Mouse (Mus musculus) limb, embryonic 12.5 days (tissue): ENCODE measurements around the gene Itgal. TPM values are rescaled to one million over a fixed set of nuclear protein-coding genes. Genes with fewer than 3 reads are reported as not detected.
"Not testable (repeated sequence)": the region's sequence is repeated elsewhere in the genome, so short reads cannot be mapped to it uniquely, and the experiment has no call there.

ENCODE experiments used
- ATAC-seq: fragments of 200-750 bp; cut with Nextera tagmentation; 2 replicates; pipeline ENCODE4 v1.8.0; 2017; ENCODE audit warnings: low read depth, moderate TSS enrichment; ENCODE audit not compliant: insufficient number of reproducible peaks, insufficient read depth, low FRiP score, low TSS enrichment
- H3K27ac ChIP-seq: fragments of 300-500 bp; sonication (generic); 2 replicates; pipeline ENCODE4 v1.5.1; 2016; ENCODE audit warnings: mild to moderate bottlenecking, moderate library complexity
- H3K27me3 ChIP-seq: fragments of 300-500 bp; sonication (generic); 2 replicates; pipeline ENCODE4 v1.6.1; 2016; ENCODE audit warnings: mild to moderate bottlenecking, moderate library complexity
- H3K36me3 ChIP-seq: fragments of 300-500 bp; sonication (generic); 2 replicates; pipeline ENCODE4 v1.6.1; 2016; ENCODE audit warnings: mild to moderate bottlenecking, moderate library complexity
- H3K4me1 ChIP-seq: fragments of 300-500 bp; sonication (generic); replicated peaks from 2 replicates; pipeline ENCODE4 v1.6.1; 2016
- H3K4me2 ChIP-seq: fragments of 300-500 bp; sonication (generic); 2 replicates; pipeline ENCODE4 v1.6.1; 2016; ENCODE audit warnings: mild to moderate bottlenecking, moderate library complexity
- H3K4me3 ChIP-seq: fragments of 300-500 bp; sonication (generic); replicated peaks from 2 replicates; pipeline ENCODE4 v1.5.1; 2016; ENCODE audit warnings: mild to moderate bottlenecking
- H3K9ac ChIP-seq: fragments of 300-500 bp; sonication (generic); replicated peaks from 2 replicates; pipeline ENCODE4 v1.6.1; 2016; ENCODE audit warnings: mild to moderate bottlenecking, moderate library complexity
- H3K9me3 ChIP-seq: fragments of 300-500 bp; sonication (generic); 2 replicates; pipeline ENCODE4 v1.6.1; 2016; ENCODE audit warnings: mild to moderate bottlenecking, moderate library complexity
- WGBS: fragments of 180-500 bp; shearing (Covaris S2); methylation state at CpG from one replicate; pipeline ENCODE4 v1.1.7; 2016; 5-methylcytosine and 5-hydroxymethylcytosine counted together
- polyA plus RNA-seq: library from polyadenylated mRNA; unstranded; fragments of >200 nt; fragmentation: Nextera tagmentation; extraction: Ambion mirVana; gene quantifications from 2 replicates; pipeline ENCODE4 v1.2.1, GENCODE M21; 2016

Itgal gene
- polyA plus RNA-seq, 1 experiment from 2014 or later = 0.39 TPM

DNA sequence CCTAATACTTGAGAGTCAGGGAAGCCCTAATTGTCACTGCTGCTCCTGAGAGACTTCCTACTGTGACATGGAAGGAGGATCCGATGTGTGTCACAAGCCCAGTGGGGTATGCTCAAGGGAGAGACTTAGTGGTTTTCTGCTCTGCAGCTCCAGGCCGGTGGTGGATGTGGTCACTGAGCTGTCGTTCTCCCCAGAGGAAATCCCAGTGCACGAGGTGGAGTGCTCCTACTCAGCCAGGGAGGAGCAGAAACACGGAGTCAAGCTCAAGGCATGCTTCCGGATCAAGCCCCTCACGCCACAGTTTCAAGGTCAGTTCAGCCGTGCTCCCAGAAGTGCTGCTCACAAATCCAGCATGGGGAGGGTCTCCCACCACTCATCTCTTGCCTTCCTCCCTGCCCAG lies 17.9 kb downstream of the Itgal start:
- Histone ChIP-seq H3K36me3 (no peaks in the 10 kb centered on the region), H3K27me3 (no peaks in the 10 kb centered on the region; the same call in 1 of the 2 replicates), H3K4me2 (no peak overlapping the region), H3K9me3 (no peaks in the 10 kb centered on the region), H3K4me1 (no peaks in the 10 kb centered on the region), H3K4me3 (no peak overlapping the region), H3K27ac (no peak overlapping the region), H3K9ac (no peak overlapping the region)
- ATAC-seq = no peak
- WGBS = 52% methylated on average over 8 of the region's 8 CpGs

DNA sequence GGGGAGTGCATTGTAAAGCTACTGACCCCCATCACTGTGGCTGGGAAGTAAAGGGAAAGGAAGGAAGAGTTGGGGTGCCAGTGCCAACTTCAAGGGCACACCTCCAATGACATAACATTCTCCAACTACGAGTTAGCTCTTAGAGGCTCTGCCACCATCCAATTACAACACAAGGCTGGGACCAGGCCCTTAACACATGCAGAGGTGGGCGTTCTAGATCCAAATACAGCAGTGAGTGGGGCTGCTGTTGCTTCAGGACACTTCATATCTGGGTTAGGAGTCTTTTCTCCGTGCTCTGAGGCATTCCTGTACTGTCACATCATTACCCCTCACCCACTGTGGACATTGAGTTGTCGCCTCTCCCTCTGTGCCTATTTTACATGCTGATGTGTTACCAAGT lies 25.0 kb downstream of the Itgal start:
- H3K27me3 ChIP-seq = no peaks in the 10 kb centered on the region
- 71% methylated on average over 4 of the region's 4 CpGs for WGBS
- H3K4me2 ChIP-seq = no peak overlapping the region
- H3K9me3 ChIP-seq = no peaks in the 10 kb centered on the region
- ATAC-seq = no peak
- H3K4me1 ChIP-seq = no peaks in the 10 kb centered on the region
- H3K9ac ChIP-seq = no peak overlapping the region
- H3K36me3 ChIP-seq = no peaks in the 10 kb centered on the region
- H3K27ac ChIP-seq = no peak overlapping the region
- no peak overlapping the region for H3K4me3 ChIP-seq

DNA sequence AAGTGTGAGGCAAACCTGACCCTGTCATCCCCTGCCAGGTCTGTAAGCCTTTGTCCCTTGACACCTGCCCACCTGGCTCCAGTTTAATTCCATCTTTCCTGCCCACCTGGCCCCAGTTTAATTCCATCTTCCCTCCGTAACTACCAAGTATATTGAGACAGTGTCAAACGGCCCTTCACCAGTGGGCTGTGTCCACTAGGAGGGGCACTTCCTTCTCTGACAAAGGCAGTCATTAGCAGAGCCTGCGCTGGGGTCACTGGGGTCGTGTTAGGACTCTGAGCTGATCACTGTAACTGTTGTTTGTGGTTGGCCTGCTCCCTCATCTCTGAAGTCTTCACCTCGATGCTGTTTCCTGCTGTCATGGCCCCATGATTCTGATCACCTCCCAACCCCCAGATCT lies 26.0 kb downstream of the Itgal start:
- no peaks in the 10 kb centered on the region for H3K27me3 ChIP-seq
- H3K4me3 ChIP-seq = no peak overlapping the region
- no peaks in the 10 kb centered on the region for H3K4me1 ChIP-seq
- no peak overlapping the region for H3K4me2 ChIP-seq
- no peaks in the 10 kb centered on the region for H3K9me3 ChIP-seq
- no peak overlapping the region for H3K27ac ChIP-seq
- no peak overlapping the region for H3K9ac ChIP-seq
- 42% methylated on average over 5 of the region's 5 CpGs for WGBS
- H3K36me3 ChIP-seq = no peaks in the 10 kb centered on the region
- no peak for ATAC-seq

DNA sequence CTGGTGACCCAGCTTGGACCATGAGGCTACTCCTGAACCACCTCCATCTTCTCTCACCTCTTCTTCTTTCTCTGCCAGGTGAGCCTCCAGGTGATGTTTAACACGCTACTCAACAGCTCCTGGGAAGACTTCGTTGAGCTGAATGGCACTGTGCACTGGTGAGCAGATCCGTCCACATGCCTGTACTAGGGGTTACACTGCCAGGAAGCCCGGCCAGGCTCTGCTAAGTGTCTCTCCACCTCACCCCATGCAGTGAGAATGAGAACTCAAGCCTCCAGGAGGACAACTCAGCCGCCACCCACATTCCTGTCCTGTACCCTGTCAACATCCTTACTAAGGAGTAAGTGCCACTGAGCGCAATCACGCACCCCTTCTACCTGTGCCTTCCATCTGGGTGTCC lies 28.9 kb downstream of the Itgal start:
- no peak overlapping the region for H3K4me2 ChIP-seq
- no peak overlapping the region for H3K4me3 ChIP-seq
- ATAC-seq = no peak
- H3K9ac ChIP-seq = no peak overlapping the region
- no peaks in the 10 kb centered on the region for H3K36me3 ChIP-seq
- no peak overlapping the region for H3K27ac ChIP-seq
- H3K4me1 ChIP-seq = no peaks in the 10 kb centered on the region
- H3K9me3 ChIP-seq = no peaks in the 10 kb centered on the region
- H3K27me3 ChIP-seq = no peaks in the 10 kb centered on the region
- whole genome bisulfite sequencing = 85% methylated on average over 7 of the region's 7 CpGs

DNA sequence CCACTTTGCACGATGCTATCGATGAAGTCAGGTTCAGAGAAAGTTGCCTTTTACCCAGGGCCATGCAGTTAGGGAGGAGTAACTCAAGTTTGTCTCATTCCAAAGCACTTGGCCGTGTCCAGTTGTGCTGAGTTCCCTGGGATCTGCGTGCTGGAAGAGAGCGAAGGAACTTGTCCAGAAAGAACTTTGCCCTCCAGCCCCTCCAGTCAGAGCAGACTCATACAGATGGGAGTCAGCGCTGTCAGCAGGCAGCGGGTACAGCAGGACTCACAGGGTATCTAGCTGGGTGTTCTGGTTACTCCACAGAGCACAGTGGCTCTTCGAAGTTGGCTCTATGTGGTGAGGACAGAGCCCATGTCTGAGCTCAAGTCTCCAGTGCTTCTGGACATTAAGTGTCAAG lies 29.5 kb downstream of the Itgal start:
- no peak overlapping the region for H3K9ac ChIP-seq
- no peak overlapping the region for H3K27ac ChIP-seq
- H3K4me1 ChIP-seq = no peaks in the 10 kb centered on the region
- no peak overlapping the region for H3K4me3 ChIP-seq
- ATAC-seq = no peak
- no peak overlapping the region for H3K4me2 ChIP-seq
- no peaks in the 10 kb centered on the region for H3K36me3 ChIP-seq
- 86% methylated on average over 8 of the region's 8 CpGs for WGBS
- no peaks in the 10 kb centered on the region for H3K9me3 ChIP-seq
- H3K27me3 ChIP-seq = no peaks in the 10 kb centered on the region

DNA sequence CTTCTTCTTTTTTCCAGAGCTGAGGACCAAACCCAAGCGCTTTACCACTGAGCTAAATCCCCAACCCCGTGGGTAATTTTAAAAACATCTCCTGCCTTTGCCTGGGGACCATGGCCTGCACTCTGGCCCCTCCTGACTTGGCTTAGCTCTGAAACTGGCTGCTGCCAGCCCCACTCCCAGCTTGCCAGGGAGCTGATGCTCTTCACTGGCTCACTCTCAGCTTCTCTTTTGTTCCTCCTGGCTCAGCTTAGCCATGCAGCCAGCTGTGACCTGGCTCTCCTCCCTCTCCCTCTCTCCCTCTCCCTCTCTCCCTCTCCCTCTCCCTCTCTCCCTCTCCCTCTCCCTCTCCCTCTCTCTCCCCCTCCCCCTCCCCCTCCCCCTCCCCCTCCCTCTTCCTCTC lies 30.6 kb downstream of the Itgal start:
- H3K27ac ChIP-seq = no peak overlapping the region
- 67% methylated on average over 2 of the region's 2 CpGs for WGBS
- no peak for ATAC-seq

DNA sequence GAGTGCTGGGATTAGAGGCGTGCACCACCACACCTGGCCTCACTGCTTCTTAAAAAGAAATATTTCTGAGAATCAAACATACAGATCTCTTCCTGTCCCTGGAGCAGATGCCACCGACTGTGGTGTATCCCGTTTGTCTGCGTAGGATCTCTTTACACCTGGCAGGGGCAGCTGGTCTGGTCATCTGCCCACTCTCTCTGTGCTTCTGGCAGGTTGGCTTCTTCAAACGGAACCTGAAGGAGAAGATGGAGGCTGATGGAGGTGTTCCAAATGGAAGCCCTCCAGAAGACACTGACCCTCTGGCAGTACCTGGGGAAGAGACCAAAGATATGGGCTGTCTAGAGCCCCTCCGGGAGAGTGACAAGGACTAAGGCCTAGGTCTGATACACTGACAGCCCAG lies 37.2 kb downstream of the Itgal start:
- ATAC-seq = no peak

More for the DNA sequence above, 30.6 kb downstream of the Itgal start:
- H3K9ac ChIP-seq = no peak overlapping the region
- H3K4me3 ChIP-seq = no peak overlapping the region
- H3K4me2 ChIP-seq = no peak overlapping the region
- no peaks in the 10 kb centered on the region for H3K36me3 ChIP-seq
- H3K4me1 ChIP-seq = no peaks in the 10 kb centered on the region
- H3K9me3 ChIP-seq = no peaks in the 10 kb centered on the region
- no peaks in the 10 kb centered on the region for H3K27me3 ChIP-seq

DNA sequence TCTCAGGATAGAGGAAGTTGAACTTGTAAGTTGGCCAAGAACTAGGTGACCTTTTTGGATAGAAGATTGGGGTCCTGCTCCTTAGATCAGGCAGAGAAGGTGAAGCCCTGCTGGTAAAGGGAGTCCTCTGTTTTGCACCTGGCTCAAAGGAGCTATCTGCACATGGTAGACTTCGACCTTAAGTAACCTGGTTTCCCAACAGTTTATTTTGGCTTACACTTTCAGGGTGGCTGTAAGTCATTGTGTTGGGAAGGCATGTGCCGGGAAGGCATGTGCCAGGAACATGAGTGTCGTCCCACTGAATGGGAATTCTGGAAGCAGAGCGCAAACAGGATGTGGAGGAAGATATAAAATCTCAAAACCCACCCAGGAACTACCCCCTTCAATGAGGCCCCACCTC lies 39.5 kb downstream of the Itgal start:
- Histone ChIP-seq H3K4me2 (no peak overlapping the region), H3K27ac (no peak overlapping the region), H3K27me3 (no peaks in the 10 kb centered on the region), H3K4me3 (no peak overlapping the region), H3K4me1 (no peaks in the 10 kb centered on the region), H3K9ac (no peak overlapping the region), H3K9me3 (no peaks in the 10 kb centered on the region), H3K36me3 (0 out of 2 replicates have a peak, but pooled peaks cover 4% of the 10 kb centered on the region)
- no peak for ATAC-seq
- WGBS = 90% methylated on average over 4 of the region's 4 CpGs

More for the DNA sequence above, 37.2 kb downstream of the Itgal start:
- H3K9ac ChIP-seq = no peak overlapping the region
- no peaks in the 10 kb centered on the region for H3K9me3 ChIP-seq
- no peak overlapping the region for H3K27ac ChIP-seq
- no peak overlapping the region for H3K4me2 ChIP-seq
- H3K36me3 ChIP-seq = no peaks in the 10 kb centered on the region
- no peak overlapping the region for H3K4me3 ChIP-seq
- WGBS = 89% methylated on average over 6 of the region's 6 CpGs
- no peaks in the 10 kb centered on the region for H3K4me1 ChIP-seq
- H3K27me3 ChIP-seq = no peaks in the 10 kb centered on the region

DNA sequence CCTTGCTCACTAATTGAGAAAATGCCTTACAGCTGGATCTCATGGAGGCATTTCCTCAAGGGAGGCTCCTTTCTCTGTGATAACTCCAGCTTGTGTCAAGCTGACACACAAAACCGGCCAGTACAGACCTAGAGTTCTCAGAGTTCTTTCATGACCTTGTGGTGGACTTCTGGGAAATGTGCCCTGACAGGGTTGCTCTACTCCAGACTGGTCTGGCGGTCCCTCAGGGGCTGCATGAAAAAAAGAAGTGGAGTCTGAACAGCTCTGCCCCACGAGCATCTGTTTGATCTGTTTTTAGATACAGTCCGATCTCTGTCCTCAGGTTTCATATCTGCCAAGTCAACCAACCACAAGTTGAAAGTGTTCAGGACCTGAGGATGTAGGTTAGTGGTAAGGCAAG lies 41.6 kb downstream of the Itgal start:
- ATAC-seq = no peak
- Histone ChIP-seq H3K9ac (no peak overlapping the region), H3K36me3 (peaks cover 23% of the 10 kb centered on the region), H3K9me3 (no peaks in the 10 kb centered on the region), H3K4me1 (no peaks in the 10 kb centered on the region), H3K4me3 (no peak overlapping the region), H3K27ac (no peak overlapping the region), H3K27me3 (no peaks in the 10 kb centered on the region), H3K4me2 (no peak overlapping the region)
- 77% methylated on average over 4 of the region's 4 CpGs for WGBS

DNA sequence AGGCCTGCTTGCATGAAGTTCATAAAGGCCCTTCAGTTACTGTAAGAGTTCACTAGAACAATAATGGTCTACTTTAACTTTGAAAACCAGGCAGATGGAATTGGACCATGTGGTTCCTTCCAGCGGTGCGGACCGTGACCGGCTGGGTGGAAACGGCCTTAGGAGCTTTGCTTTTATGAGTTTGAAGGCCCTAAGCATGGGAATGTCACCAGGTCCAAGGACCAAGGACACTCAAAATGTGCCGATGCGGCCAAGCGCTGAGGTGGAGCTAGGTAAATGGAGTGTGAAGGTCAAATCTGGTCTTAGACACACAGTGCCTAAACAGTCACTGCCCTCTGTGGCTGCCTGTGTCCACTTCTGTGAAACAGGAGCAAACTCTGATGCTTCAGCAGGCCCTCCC lies 45.3 kb downstream of the Itgal start:
- Histone ChIP-seq H3K36me3 (peaks cover 38% of the 10 kb centered on the region), H3K4me2 (no peak overlapping the region), H3K9ac (no peak overlapping the region), H3K27me3 (no peaks in the 10 kb centered on the region), H3K27ac (no peak overlapping the region), H3K9me3 (no peaks in the 10 kb centered on the region), H3K4me3 (no peak overlapping the region), H3K4me1 (peaks cover 11% of the 10 kb centered on the region)
- 91% methylated on average over 8 of the region's 8 CpGs for WGBS
- ATAC-seq = no peak

DNA sequence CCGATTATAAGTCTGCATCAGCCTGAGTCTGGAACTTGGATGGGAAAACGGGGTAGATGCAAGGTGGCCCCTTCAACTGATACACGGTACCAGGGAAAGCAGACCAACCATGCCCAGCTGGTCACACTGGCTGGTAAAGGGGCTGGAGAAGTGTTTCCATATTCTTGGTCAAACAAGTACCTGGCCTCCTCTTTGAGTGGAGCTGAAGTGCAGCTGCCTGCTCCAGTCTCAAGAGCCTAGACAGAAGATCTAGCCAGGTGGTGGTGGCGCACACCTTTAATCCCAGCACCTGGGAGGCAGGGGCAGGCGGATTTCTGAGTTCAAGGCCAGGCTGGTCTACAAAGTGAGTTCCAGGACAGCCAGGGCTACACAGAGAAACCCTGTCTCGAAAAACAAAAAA lies 45.8 kb downstream of the Itgal start:
- H3K27ac ChIP-seq, H3K9ac ChIP-seq, H3K9me3 ChIP-seq, ATAC-seq, H3K27me3 ChIP-seq, H3K4me3 ChIP-seq, H3K4me2 ChIP-seq: not testable (repeated sequence)
- peaks cover 38% of the 10 kb centered on the region for H3K36me3 ChIP-seq
- H3K4me1 ChIP-seq = peaks cover 16% of the 10 kb centered on the region
- 93% methylated on average over 6 of the region's 6 CpGs for WGBS

DNA sequence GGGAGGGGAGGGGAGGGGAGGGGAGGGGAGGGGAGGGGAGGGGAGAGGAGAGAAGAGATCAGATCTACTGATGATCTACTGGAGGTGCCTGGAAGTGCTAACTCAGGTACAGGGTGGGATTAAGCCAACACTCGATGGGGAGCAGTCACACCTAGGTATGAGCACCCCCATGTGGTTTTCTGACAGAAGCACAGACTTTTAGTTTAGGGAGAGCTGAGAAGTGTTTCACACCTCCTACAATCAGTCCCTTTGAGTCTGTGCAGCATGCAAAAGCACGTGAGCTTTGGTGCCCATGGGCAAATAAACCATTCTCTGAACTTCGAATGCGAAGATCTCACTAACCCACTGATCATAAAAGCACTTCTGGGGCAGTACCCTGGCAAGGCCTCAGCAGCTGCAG lies 46.3 kb downstream of the Itgal start:
- Histone ChIP-seq H3K9ac (no peak overlapping the region), H3K4me1 (peaks cover 17% of the 10 kb centered on the region), H3K27me3 (no peaks in the 10 kb centered on the region), H3K4me2 (no peak overlapping the region), H3K9me3 (no peaks in the 10 kb centered on the region), H3K4me3 (no peak overlapping the region), H3K27ac (no peak overlapping the region), H3K36me3 (peaks cover 38% of the 10 kb centered on the region)
- 58% methylated on average over 4 of the region's 4 CpGs for WGBS
- ATAC-seq = no peak
